Mouse (Mus musculus) midbrain, embryonic 14.5 days (tissue): ENCODE results near the gene Slfnl1. TPM values are rescaled to one million over a fixed set of nuclear protein-coding genes. Genes with fewer than 3 reads are reported as not detected.
A peak's percentile ranks its signal among the peaks of the same experiment; 100 is the strongest.

Experiments used
- ATAC-seq: fragments of 200-750 bp; cut with Nextera tagmentation; 2 replicates; pipeline ENCODE4 v1.8.0; 2017; ENCODE audit warnings: moderate number of reproducible peaks, moderate library complexity; ENCODE audit not compliant: low FRiP score, low TSS enrichment
- DNase-seq: peaks from one replicate; pipeline ENCODE4 v3.0.0-alpha.2; 2015
- H3K27ac ChIP-seq: fragments of 300-500 bp; sonication (generic); replicated peaks from 2 replicates; pipeline ENCODE4 v1.5.1; 2014; ENCODE audit warnings: mild to moderate bottlenecking, low read depth, low read length, moderate library complexity
- H3K27me3 ChIP-seq: fragments of 300-500 bp; sonication (generic); 2 replicates; pipeline ENCODE4 v1.6.1; 2014; ENCODE audit warnings: low read length, control low read depth, mixed read lengths; ENCODE audit not compliant: control insufficient read depth, insufficient read depth
- H3K36me3 ChIP-seq: fragments of 300-500 bp; sonication (generic); 2 replicates; pipeline ENCODE4 v1.6.1; 2014; ENCODE audit warnings: low read length, control low read depth; ENCODE audit not compliant: control insufficient read depth, insufficient read depth
- H3K4me1 ChIP-seq: fragments of 300-500 bp; sonication (generic); 2 replicates; pipeline ENCODE4 v1.6.1; 2014; ENCODE audit warnings: mild to moderate bottlenecking, antibody characterized with exemption, low read length, control low read depth; ENCODE audit not compliant: control insufficient read depth, insufficient read depth
- H3K4me2 ChIP-seq: fragments of 300-500 bp; sonication (generic); 2 replicates; pipeline ENCODE4 v1.6.1; 2014; ENCODE audit warnings: mild to moderate bottlenecking, low read length, moderate library complexity
- H3K4me3 ChIP-seq: fragments of 300-500 bp; sonication (generic); replicated peaks from 2 replicates; pipeline ENCODE4 v1.5.1; 2014; ENCODE audit warnings: low read depth, low read length
- H3K9ac ChIP-seq: fragments of 300-500 bp; sonication (generic); replicated peaks from 2 replicates; pipeline ENCODE4 v1.6.1; 2014; ENCODE audit warnings: mild to moderate bottlenecking, low read length, moderate library complexity
- H3K9me3 ChIP-seq: fragments of 300-500 bp; sonication (generic); 2 replicates; pipeline ENCODE4 v1.6.1; 2016; ENCODE audit warnings: low read length, control low read depth, mixed read lengths; ENCODE audit not compliant: control insufficient read depth
- WGBS: fragments of 180-500 bp; shearing (Covaris S2); extraction: QIAGEN DNeasy Blood & Tissue Kit; methylation state at CpG from one replicate; pipeline ENCODE4 v1.1.7; 2014; 5-methylcytosine and 5-hydroxymethylcytosine counted together
- polyA plus RNA-seq: library from polyadenylated mRNA; unstranded; fragments of >200 nt; fragmentation: Nextera tagmentation; extraction: Ambion mirVana; gene quantifications from 2 replicates; pipeline ENCODE4 v1.2.1, GENCODE M21; 2014

Slfnl1 gene
- polyA plus RNA-seq, 1 experiment from 2014 or later: not detected

GRCm38 (mm10) chr4:120522351-120522750, 9.7 kb upstream of the Slfnl1 start:
- Histone ChIP-seq H3K27me3 (no peaks in the 10 kb centered on the region), H3K9ac (no peak overlapping the region), H3K27ac (no peak overlapping the region), H3K36me3 (peaks cover 78% of the 10 kb centered on the region), H3K4me1 (no peaks in the 10 kb centered on the region), H3K9me3 (no peaks in the 10 kb centered on the region), H3K4me2 (no peak overlapping the region), H3K4me3 (no peak overlapping the region)
- no peak for ATAC-seq
- DNase-seq: no peak
- 89% methylated on average over 4 of the region's 4 CpGs for WGBS

- no peak overlapping the region for H3K27ac ChIP-seq
- over 99% methylated on average over 3 of the region's 3 CpGs for WGBS
- H3K4me3 ChIP-seq: no peak overlapping the region
- peaks cover 77% of the 10 kb centered on the region for H3K36me3 ChIP-seq
- no peak for DNase-seq
- H3K9ac ChIP-seq: no peak overlapping the region
- H3K27me3 ChIP-seq: no peaks in the 10 kb centered on the region
- H3K4me2 ChIP-seq: no peak overlapping the region
- no peaks in the 10 kb centered on the region for H3K4me1 ChIP-seq
- no peak for ATAC-seq
- H3K9me3 ChIP-seq: no peaks in the 10 kb centered on the region
These were observed 8.9 kb upstream of the Slfnl1 start for GRCm38 (mm10) chr4:120523092-120523491.

- H3K4me3 ChIP-seq: no peak overlapping the region
- no peak overlapping the region for H3K4me2 ChIP-seq
- no peaks in the 10 kb centered on the region for H3K27me3 ChIP-seq
- no peaks in the 10 kb centered on the region for H3K9me3 ChIP-seq
- no peaks in the 10 kb centered on the region for H3K4me1 ChIP-seq
- ATAC-seq: no peak
- DNase-seq: no peak
- peaks cover 83% of the 10 kb centered on the region for H3K36me3 ChIP-seq
- 79% methylated on average over 9 of the region's 9 CpGs for WGBS
- no peak overlapping the region for H3K9ac ChIP-seq
- no peak overlapping the region for H3K27ac ChIP-seq
These were observed 3.9 kb upstream of the Slfnl1 start for GRCm38 (mm10) chr4:120528171-120528570.

GRCm38 (mm10) chr4:120538664-120539063, 6.6 kb downstream of the Slfnl1 start:
- no peak overlapping the region for H3K9ac ChIP-seq
- no peak for ATAC-seq
- no peaks in the 10 kb centered on the region for H3K27me3 ChIP-seq
- H3K4me3 ChIP-seq: no peak overlapping the region
- WGBS: 92% methylated on average over 10 of the region's 10 CpGs
- peaks cover 67% of the 10 kb centered on the region for H3K36me3 ChIP-seq
- H3K27ac ChIP-seq: no peak overlapping the region
- DNase-seq: no peak
- H3K9me3 ChIP-seq: no peaks in the 10 kb centered on the region
- no peaks in the 10 kb centered on the region for H3K4me1 ChIP-seq
- no peak overlapping the region for H3K4me2 ChIP-seq

- no peaks in the 10 kb centered on the region for H3K9me3 ChIP-seq
- H3K9ac ChIP-seq: no peak overlapping the region
- WGBS: 100% methylated on average over 1 of the region's 1 CpGs
- peaks cover 95% of the 10 kb centered on the region for H3K36me3 ChIP-seq
- ATAC-seq (no peak), DNase-seq (no peak)
- no peaks in the 10 kb centered on the region for H3K4me1 ChIP-seq
- H3K27ac ChIP-seq: no peak overlapping the region
- no peaks in the 10 kb centered on the region for H3K27me3 ChIP-seq
- H3K4me2 ChIP-seq: no peak overlapping the region
- H3K4me3 ChIP-seq: no peak overlapping the region
These were observed 12.9 kb downstream of the Slfnl1 start for GRCm38 (mm10) chr4:120544896-120545295.

GRCm38 (mm10) chr4:120556592-120556991, 24.6 kb downstream of the Slfnl1 start:
- H3K9ac ChIP-seq: no peak overlapping the region
- WGBS: 95% methylated on average over 6 of the region's 6 CpGs
- H3K9me3 ChIP-seq: no peaks in the 10 kb centered on the region
- DNase-seq (no peak), ATAC-seq (no peak)
- H3K27me3 ChIP-seq: no peaks in the 10 kb centered on the region
- H3K4me3 ChIP-seq: no peak overlapping the region
- peaks cover 89% of the 10 kb centered on the region for H3K36me3 ChIP-seq
- no peak overlapping the region for H3K4me2 ChIP-seq
- no peaks in the 10 kb centered on the region for H3K4me1 ChIP-seq
- no peak overlapping the region for H3K27ac ChIP-seq

- Histone ChIP-seq H3K27ac (no peak overlapping the region), H3K4me2 (no peak overlapping the region), H3K9ac (no peak overlapping the region), H3K36me3 (peaks cover 42% of the 10 kb centered on the region), H3K4me3 (no peak overlapping the region), H3K9me3 (no peaks in the 10 kb centered on the region), H3K27me3 (no peaks in the 10 kb centered on the region), H3K4me1 (peaks cover 19% of the 10 kb centered on the region)
- DNase-seq: no peak
- no peak for ATAC-seq
- 90% methylated on average over 2 of the region's 2 CpGs for WGBS
These were observed 33.7 kb downstream of the Slfnl1 start for GRCm38 (mm10) chr4:120565726-120566125.

- Histone ChIP-seq H3K27ac (no peak overlapping the region), H3K27me3 (no peaks in the 10 kb centered on the region), H3K4me2 (peak overlapping the region; percentile 68), H3K9ac (peak overlapping the region; percentile 6; the same call in 1 of the 2 replicates), H3K36me3 (peaks cover 26% of the 10 kb centered on the region), H3K4me1 (peaks cover 23% of the 10 kb centered on the region), H3K9me3 (no peaks in the 10 kb centered on the region), H3K4me3 (peak overlapping the region; percentile 76; the same call in 1 of the 2 replicates)
- WGBS: 66% methylated on average over 5 of the region's 5 CpGs
- no peak for DNase-seq
- ATAC-seq: no peak
These were observed 36.0 kb downstream of the Slfnl1 start for GRCm38 (mm10) chr4:120568005-120568404.

GRCm38 (mm10) chr4:120569025-120569424, 37.0 kb downstream of the Slfnl1 start:
- H3K27me3 ChIP-seq: no peaks in the 10 kb centered on the region
- peaks cover 23% of the 10 kb centered on the region for H3K4me1 ChIP-seq
- H3K27ac ChIP-seq: peak overlapping the region; percentile 93; the same call in 1 of the 2 replicates
- peak overlapping the region; percentile 68 for H3K4me2 ChIP-seq
- H3K9me3 ChIP-seq: no peaks in the 10 kb centered on the region
- DNase-seq (peak; percentile 22), ATAC-seq (no peak)
- peak overlapping the region; percentile 76 for H3K4me3 ChIP-seq
- H3K9ac ChIP-seq: peak overlapping the region; percentile 88
- 5% methylated on average over 4 of the region's 4 CpGs for WGBS
- peaks cover 16% of the 10 kb centered on the region for H3K36me3 ChIP-seq
